Mouse (Mus musculus) heart, adult 2 months (tissue): ENCODE measurements around the gene Sirt6.
A peak's percentile ranks its signal among the peaks of the same experiment; 100 is the strongest.

Experiments
- CTCF ChIP-seq: fragments of 200-600 bp; IDR thresholded peaks from 2 replicates; pipeline ENCODE4 v1.8.1; 2022; ENCODE audit warnings: antibody characterized with exemption, mild to moderate bottlenecking, moderate library complexity
- EP300 ChIP-seq: fragments of 200-500 bp; IDR thresholded peaks from 2 replicates; pipeline ENCODE4 v1.6.1; 2011; ENCODE audit warnings: low read depth, low read length, control low read depth; ENCODE audit not compliant: insufficient read depth
- POLR2A ChIP-seq: fragments of 200-500 bp; IDR thresholded peaks from 2 replicates; pipeline ENCODE4 v1.6.1; 2011; ENCODE audit warnings: mild to moderate bottlenecking, low read depth, low read length, control low read depth; ENCODE audit not compliant: insufficient read depth

GRCm38 (mm10) chr10:81602741-81603151 lies 24.9 kb downstream of the Sirt6 start:
- no peak for TF ChIP-seq POLR2A
- peak; percentile 75 for TF ChIP-seq CTCF
- no peak for TF ChIP-seq EP300
